8 mouse cellular contexts compared by ENCODE assay signal in genomic region chr5:36988124-36988780, GRCm38 (mm10). TPM values are rescaled to one million over a fixed set of nuclear protein-coding genes. Genes with fewer than 3 reads are reported as not detected.
DNase-seq lines count a peak whose midpoint lies in the region; ATAC-seq and TF ChIP-seq lines count a peak whose summit lies in the region.

No protein-coding gene starts in this region.

- in situ Hi-C loops in ES-E14 (cut with MboI; ENCODE audit: low sequenced_read_pairs in 2 of 2, unreplicated experiment in 2 of 2): no loop called here

- 11% methylated on average over 24 of the region's 24 CpGs for WGBS in heart, embryonic 12.5 days
- 11% methylated on average over 24 of the region's 24 CpGs for WGBS in forebrain, embryonic 15.5 days
- 13% methylated on average over 24 of the region's 24 CpGs for WGBS in liver, embryonic 12.5 days (ENCODE audit: insufficient replicate concordance)
- WGBS in stomach, embryonic 15.5 days: 8% methylated on average over 24 of the region's 24 CpGs

- ATAC-seq in heart, embryonic 12.5 days (ENCODE audit: insufficient number of reproducible peaks, low FRiP score): peak; percentile 23
- peak; percentile 43 for ATAC-seq in forebrain, embryonic 15.5 days (replicated peaks)
- ATAC-seq in liver, embryonic 12.5 days: peak; percentile 18; the same call in 1 of the 2 replicates
- 0 out of 2 replicates have a peak, but pooled peaks have one; percentile 1 for ATAC-seq in stomach, embryonic 15.5 days (ENCODE audit: insufficient read depth, low FRiP score, low read depth)

- H3K4me3 ChIP-seq in heart, embryonic 12.5 days: peak overlapping the region; percentile 81
- H3K4me3 ChIP-seq in ES-E14 (ENCODE audit: insufficient read depth in 1 of 2, low read depth in 1 of 2, low read length in 2 of 2, poor library complexity in 1 of 2, severe bottlenecking in 1 of 2): peak overlapping the region; percentile 88 to 94
- peak overlapping the region; percentile 58 for H3K4me3 ChIP-seq in forebrain, embryonic 15.5 days
- H3K4me3 ChIP-seq in liver, embryonic 12.5 days: peak overlapping the region; percentile 52
- H3K4me3 ChIP-seq in stomach, embryonic 15.5 days (replicated peaks): peak overlapping the region; percentile 81

- peak overlapping the region; percentile 87 for H3K9ac ChIP-seq in heart, embryonic 12.5 days
- peak overlapping the region; percentile 77 for H3K9ac ChIP-seq in ES-E14 (ENCODE audit: insufficient read depth, low read depth, low read length, poor library complexity, severe bottlenecking)
- H3K9ac ChIP-seq in forebrain, embryonic 15.5 days (replicated peaks): peak overlapping the region; percentile 51
- peak overlapping the region; percentile 38 for H3K9ac ChIP-seq in liver, embryonic 12.5 days
- H3K9ac ChIP-seq in stomach, embryonic 15.5 days: peak overlapping the region; percentile 58

- H3K9me3 ChIP-seq in heart, embryonic 12.5 days (replicated peaks): no peaks in the 10 kb centered on the region
- no peaks in the 10 kb centered on the region for H3K9me3 ChIP-seq in ES-E14 (ENCODE audit: control insufficient read depth, insufficient read depth, low read depth, low read length)
- H3K9me3 ChIP-seq in forebrain, embryonic 15.5 days: no peaks in the 10 kb centered on the region
- H3K9me3 ChIP-seq in liver, embryonic 12.5 days (replicated peaks): no peaks in the 10 kb centered on the region
- H3K9me3 ChIP-seq in stomach, embryonic 15.5 days: no peaks in the 10 kb centered on the region

- H3K36me3 ChIP-seq in heart, embryonic 12.5 days: no peaks in the 10 kb centered on the region
- H3K36me3 ChIP-seq in ES-E14 (ENCODE audit: control insufficient read depth, insufficient read depth, low read length, poor library complexity, severe bottlenecking): no peaks in the 10 kb centered on the region
- no peaks in the 10 kb centered on the region for H3K36me3 ChIP-seq in forebrain, embryonic 15.5 days
- H3K36me3 ChIP-seq in liver, embryonic 12.5 days: no peaks in the 10 kb centered on the region
- H3K36me3 ChIP-seq in stomach, embryonic 15.5 days: no peaks in the 10 kb centered on the region

- H3K27ac ChIP-seq in heart, embryonic 12.5 days (ENCODE audit: poor library complexity, severe bottlenecking): peak overlapping the region; percentile 65
- no peak overlapping the region for H3K27ac ChIP-seq in ES-E14 (ENCODE audit: insufficient read depth, low read depth, low read length, poor library complexity, severe bottlenecking)
- H3K27ac ChIP-seq in forebrain, embryonic 15.5 days (replicated peaks): no peak overlapping the region
- H3K27ac ChIP-seq in liver, embryonic 12.5 days: no peak overlapping the region
- peak overlapping the region; percentile 72; the same call in 1 of the 2 replicates for H3K27ac ChIP-seq in stomach, embryonic 15.5 days

- peaks cover 36% of the 10 kb centered on the region for H3K4me1 ChIP-seq in heart, embryonic 12.5 days (replicated peaks)
- H3K4me1 ChIP-seq in ES-E14 (ENCODE audit: control insufficient read depth in 2 of 2, insufficient read depth in 2 of 2, low read length in 2 of 2, poor library complexity in 1 of 2): peaks cover 3 to 4% of the 10 kb centered on the region in 2 experiments; a peak in 1 of 4 replicates
- H3K4me1 ChIP-seq in forebrain, embryonic 15.5 days: peaks cover 22% of the 10 kb centered on the region
- peaks cover 13% of the 10 kb centered on the region for H3K4me1 ChIP-seq in liver, embryonic 12.5 days
- H3K4me1 ChIP-seq in stomach, embryonic 15.5 days: 0 out of 2 replicates have a peak, but pooled peaks cover 13% of the 10 kb centered on the region

- H3K4me2 ChIP-seq in heart, embryonic 12.5 days: peak overlapping the region; percentile 91
- H3K4me2 ChIP-seq in forebrain, embryonic 15.5 days (replicated peaks): peak overlapping the region; percentile 93
- H3K4me2 ChIP-seq in liver, embryonic 12.5 days: peak overlapping the region; percentile 74
- H3K4me2 ChIP-seq in stomach, embryonic 15.5 days: peak overlapping the region; percentile 97

- no peak for DNase-seq in heart, adult 8-10 months (ENCODE audit: low spot score)
- no peak for DNase-seq in ES-E14 (ENCODE audit: low read depth, low spot score)
- no peak for DNase-seq in layer of hippocampus, adult 8-10 months (ENCODE audit: low spot score in 2 of 2)
- DNase-seq in right cerebral cortex, postnatal 4 days: no peak

- H3K27me3 ChIP-seq in heart, embryonic 12.5 days (replicated peaks): no peaks in the 10 kb centered on the region
- no peaks in the 10 kb centered on the region for H3K27me3 ChIP-seq in forebrain, embryonic 15.5 days
- peaks cover 32% of the 10 kb centered on the region for H3K27me3 ChIP-seq in liver, embryonic 12.5 days (replicated peaks)
- no peaks in the 10 kb centered on the region for H3K27me3 ChIP-seq in stomach, embryonic 15.5 days (replicated peaks)

TF ChIP-seq in ES-E14, 5 proteins besides CTCF, POLR2A, EP300 and RAD21:
- no peak for TF ChIP-seq CHD2 (IDR thresholded peaks at IDR 0.05; ENCODE audit: low read depth, low read length)
- no peak for TF ChIP-seq ZNF384 (IDR thresholded peaks at IDR 0.05; ENCODE audit: low read depth, low read length)
- TF ChIP-seq HCFC1 (IDR thresholded peaks at IDR 0.05; ENCODE audit: borderline replicate concordance, insufficient read depth, low read length): no peak
- TF ChIP-seq ZC3H11A (IDR thresholded peaks at IDR 0.05; ENCODE audit: borderline replicate concordance, low read depth, low read length): no peak
- TF ChIP-seq MAFK (IDR thresholded peaks at IDR 0.05; ENCODE audit: insufficient read depth, low read depth, low read length): no peak
TF ChIP-seq in ES-E14: peak in this region for 0.

RNA-seq across cellular contexts. Expression of gene Wfs1, which starts 0.8 kb away (rescaled TPM):
- 32.0 and 32.7 TPM in 2 replicates for polyA plus RNA-seq in heart, embryonic 12.5 days (2016; fragmentation: Nextera tagmentation; extraction: Ambion mirVana)
- 100 to 1,000 TPM in 2 of 4 experiments, 10 to 100 TPM in 2; 92.1 to 104 (median 96.8) TPM for total RNA-seq in heart, adult 8-10 months (2022)
- total RNA-seq in ES-E14 (2012; rRNA removed): 15.1 and 24.2 TPM in 2 replicates
- 5.3 and 6.1 TPM in 2 replicates for polyA plus RNA-seq in forebrain, embryonic 15.5 days (2015; fragmentation: Nextera tagmentation; extraction: Ambion mirVana)
- polyA plus RNA-seq in liver, embryonic 12.5 days (2016; fragmentation: Nextera tagmentation; extraction: Ambion mirVana): 1.7 and 2.1 TPM in 2 replicates
- 10.8 and 11.6 TPM in 2 replicates for polyA plus RNA-seq in stomach, embryonic 15.5 days (2015; fragmentation: Nextera tagmentation; extraction: Ambion mirVana)
- 100 to 1,000 TPM; 141 to 176 (median 159) TPM for total RNA-seq in layer of hippocampus, adult 8-10 months (2022)

Comparison
In these comparisons a context has a peak if more than half of its experiments do, and no peak if none do; other contexts are left out.
1. H3K27ac ChIP-seq: peak in heart, embryonic 12.5 days (single experiment) and stomach, embryonic 15.5 days (single experiment); none in ES-E14 (single experiment), forebrain, embryonic 15.5 days (single experiment) and liver, embryonic 12.5 days (single experiment).
2. Peak in every context shown above with its lines, with median percentiles within 50 percentile points of each other: ATAC-seq, H3K4me2 ChIP-seq, H3K4me3 ChIP-seq and H3K9ac ChIP-seq.